Mouse (Mus musculus): ENCODE measurements at regions not wholly inside any gene's neighbourhood (a gene's known extent, or its start where the extent isn't known, plus 50 kb on each side); places are given as distances from the start of the nearest gene placed in this dataset.

DNA sequence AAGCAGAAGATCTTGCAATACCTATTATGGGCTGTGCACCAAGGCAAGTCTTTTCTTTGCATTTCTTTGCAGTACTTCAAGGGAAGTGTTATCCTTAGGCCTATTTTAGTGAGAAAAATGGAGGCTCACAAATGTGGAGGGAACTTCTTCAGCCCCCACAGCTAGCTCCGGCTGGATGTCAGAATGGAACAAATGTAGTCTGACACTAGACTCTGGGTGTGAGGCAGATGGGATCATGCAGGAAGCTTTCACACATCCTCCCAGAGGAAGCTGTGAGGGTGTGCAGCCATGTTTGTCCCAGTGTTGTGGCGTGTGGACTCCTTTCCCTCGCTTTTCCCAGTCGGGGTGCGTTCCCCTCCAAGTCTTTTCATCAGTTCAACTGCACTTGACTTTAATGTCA is 268.0 kb downstream of the Gm11011 start:
- DNase-seq: no peak

GRCm38 (mm10) chr2:169314396-169314930 is 273.1 kb downstream of the Gm11011 start:
- DNase-seq: no peak

DNA sequence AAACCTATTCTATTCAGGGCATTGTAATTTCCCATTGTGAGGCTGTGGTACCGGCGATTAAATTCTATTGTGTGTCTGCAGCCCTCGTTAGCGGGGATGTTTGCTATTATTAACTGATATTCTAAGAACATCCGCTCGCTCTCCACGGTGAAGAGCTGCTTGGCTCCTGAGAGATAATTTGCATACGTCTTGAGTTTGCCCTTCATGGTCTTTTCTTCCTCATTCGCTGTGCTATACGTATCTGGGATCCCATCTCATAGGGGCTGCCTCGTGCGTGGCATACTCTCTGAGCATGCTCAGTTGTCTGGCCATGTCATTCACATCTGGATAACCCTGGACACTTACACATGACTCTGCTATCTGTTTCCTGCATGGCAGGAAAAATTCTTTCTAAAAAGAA is 275.7 kb downstream of the Gm11011 start:
- DNase-seq: no peak

- DNase-seq: no peak
These were observed 276.2 kb downstream of the Gm11011 start for GRCm38 (mm10) chr2:169311356-169311755.

DNA sequence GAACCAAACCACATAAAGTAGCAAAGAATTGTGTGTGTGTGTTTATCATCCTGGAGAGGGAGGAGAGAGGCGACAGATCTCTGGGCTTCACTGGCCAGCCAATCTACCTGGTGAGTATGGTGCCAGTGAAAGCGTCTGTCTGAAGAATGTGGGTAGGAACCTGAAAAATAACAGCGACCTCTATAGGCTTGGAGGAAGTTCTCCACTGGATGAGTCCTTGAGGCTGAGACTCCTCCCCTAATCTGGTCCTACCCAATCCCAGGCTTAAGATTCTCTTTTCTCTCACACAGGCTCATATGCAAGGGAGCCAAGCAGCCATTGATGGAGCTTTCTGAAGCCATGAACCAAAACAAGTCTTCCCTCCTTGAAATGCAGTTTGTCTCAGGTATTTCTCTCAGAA is 283.2 kb downstream of the Gm11011 start:
- no peak for DNase-seq

- no peak for DNase-seq
These were observed 286.6 kb downstream of the Gm11011 start for GRCm38 (mm10) chr2:169300966-169301365.

- DNase-seq: peak; percentile 46
These were observed 287.1 kb downstream of the Gm11011 start for GRCm38 (mm10) chr2:169300411-169300810.

DNA sequence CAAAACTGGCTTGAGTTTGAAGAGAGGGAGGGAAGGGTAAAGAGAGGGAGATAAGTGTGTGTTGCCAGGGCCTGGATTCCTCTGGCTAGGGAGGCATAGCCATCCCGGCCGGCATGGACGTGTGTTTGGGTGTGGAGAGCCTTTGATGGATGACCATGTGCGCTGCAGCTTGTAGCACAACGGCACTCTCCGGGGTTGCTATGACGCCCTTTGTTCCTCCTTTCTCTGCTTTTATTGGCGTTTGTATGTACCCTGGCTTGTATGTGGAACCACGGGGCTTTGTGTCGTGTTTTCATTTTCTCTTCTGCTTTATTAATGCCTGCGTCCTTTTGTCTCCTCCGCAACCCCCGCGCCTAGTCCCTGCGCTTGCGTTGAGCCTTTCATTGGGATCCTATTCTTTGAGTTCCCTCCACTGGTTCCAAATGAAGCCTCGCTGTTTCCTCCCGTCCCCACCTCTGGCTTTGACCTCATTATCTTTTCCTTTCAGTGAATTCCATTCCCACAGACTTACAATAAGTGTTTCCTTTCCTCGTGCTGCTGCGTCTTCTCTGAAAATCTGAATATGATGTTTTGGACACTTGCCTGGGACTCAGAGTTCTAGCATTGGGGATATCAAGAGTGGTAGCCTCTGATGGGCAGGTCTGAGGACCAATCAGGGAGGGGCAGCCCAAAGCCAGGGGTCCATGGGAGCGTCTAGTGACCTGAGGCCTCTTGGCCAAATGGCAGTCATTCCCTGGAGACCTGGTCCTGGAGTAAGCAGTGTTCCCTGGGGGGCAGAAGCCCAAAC is 289.5 kb downstream of the Gm11011 start:
- DNase-seq: peak; percentile 35

DNA sequence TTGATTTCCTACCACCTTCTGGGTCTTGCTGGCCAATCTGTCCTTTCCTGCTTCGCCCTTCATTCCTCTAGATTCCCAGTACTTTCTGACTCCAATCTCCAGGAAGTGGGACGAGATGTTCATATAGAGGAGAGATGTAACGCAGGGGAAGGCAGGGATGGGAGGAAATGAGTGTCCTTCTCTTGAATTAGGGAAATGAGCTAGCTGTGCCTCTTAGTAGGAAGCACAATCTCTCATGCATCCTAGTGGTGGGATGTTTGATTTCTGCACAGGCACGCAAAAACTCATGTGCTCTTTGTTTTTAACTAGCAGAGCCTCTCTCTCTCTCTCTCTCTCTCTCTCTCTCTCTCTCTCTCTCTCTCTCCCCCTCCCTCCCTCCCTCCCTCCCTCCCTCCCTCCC is 290.3 kb downstream of the Gm11011 start:
- DNase-seq: no peak

- no peak for DNase-seq
These were observed 294.2 kb downstream of the Gm11011 start for GRCm38 (mm10) chr2:169293351-169293750.

- no peak for DNase-seq
These were observed 298.5 kb downstream of the Gm11011 start for GRCm38 (mm10) chr2:169288891-169289605.

DNA sequence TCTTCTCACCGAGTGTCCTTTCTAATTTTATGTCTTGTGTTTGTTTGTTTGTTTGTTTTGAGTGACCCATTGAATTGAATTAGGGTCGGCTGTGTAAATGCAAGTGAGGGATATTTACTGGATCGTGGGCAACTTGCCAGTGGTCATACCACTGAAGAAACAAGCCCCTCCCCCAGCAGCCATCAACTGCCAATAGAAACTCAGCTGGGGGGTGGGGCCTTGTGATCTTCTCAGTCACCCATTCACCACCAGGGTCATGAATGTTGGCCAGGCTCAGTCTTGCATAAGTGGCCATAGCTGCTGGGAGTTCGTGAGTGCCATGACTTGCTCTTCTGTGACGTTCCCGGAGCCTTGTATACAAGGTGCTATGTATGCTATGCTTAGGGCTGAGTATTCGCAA is 300.8 kb downstream of the Gm11011 start:
- no peak for DNase-seq

- no peak for DNase-seq
These were observed 304.9 kb downstream of the Gm11011 start for GRCm38 (mm10) chr2:169282508-169283117.

DNA sequence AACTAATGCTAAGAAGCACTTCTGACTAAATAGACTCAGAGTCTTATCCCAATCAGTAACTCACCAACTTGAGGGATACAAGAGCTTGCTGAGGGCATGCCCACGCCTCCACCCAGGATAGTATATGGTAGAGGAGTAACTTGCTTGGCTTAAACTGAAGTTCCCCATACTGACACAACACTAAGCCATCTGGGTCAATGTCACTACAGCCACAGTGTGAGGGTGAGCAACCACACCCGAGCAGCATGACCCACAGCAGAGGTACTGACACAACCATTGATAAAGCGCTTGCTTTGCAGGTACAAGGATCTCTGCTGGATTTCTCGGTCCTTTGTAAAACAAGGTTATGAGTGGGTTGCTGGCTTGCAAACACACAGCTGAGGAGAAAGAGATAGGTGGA is 312.2 kb downstream of the Gm11011 start:
- DNase-seq: no peak

- DNase-seq: no peak
These were observed 313.4 kb downstream of the Gm11011 start for GRCm38 (mm10) chr2:169274101-169274500.

GRCm38 (mm10) chr2:169272622-169273021 is 314.9 kb downstream of the Gm11011 start:
- no peak for DNase-seq

- no peak for DNase-seq
These were observed 315.5 kb downstream of the Gm11011 start for GRCm38 (mm10) chr2:169272018-169272417.

DNA sequence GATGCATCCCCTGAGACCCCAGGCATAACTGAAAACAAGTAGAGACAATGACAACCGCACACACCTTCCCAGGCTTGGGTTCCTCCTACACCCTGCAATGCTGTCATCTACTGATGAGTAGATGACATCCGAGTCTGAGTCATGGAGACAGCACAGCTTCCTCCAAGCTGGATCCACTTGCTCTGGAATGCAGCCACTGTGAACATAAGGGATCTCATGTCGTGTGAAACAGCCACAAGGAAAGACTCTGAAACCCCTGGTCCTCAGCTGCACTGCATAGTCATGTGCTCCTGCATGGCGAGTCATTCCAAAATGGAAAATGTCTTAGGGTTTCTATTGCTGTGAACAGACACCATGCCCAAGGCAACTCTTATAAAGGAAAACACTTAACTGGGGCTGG is 305.2 kb upstream of the Zfp64 start:
- DNase-seq: no peak

DNA sequence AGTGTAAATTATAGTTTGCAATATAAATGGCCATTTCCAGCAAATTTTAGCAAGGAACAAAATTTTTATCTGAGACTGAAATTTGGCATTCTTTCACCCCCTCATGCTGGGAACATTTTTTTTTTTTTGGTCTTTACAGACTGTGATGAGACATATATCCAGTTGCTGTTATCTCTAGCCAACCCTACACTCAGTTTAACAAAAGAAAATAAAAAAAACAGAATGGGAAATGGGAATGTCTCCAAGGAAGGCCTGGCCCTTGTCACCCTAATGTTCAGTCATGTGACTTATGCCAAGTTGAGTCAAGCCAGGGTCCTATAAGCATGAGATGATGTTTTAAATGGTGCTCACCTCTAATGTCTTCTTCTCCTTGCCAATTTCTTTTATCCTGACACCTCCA is 289.2 kb upstream of the Zfp64 start:
- DNase-seq: no peak

- DNase-seq: no peak
These were observed 288.6 kb upstream of the Zfp64 start for GRCm38 (mm10) chr2:169243981-169244380.

GRCm38 (mm10) chr2:169237856-169238255 is 282.5 kb upstream of the Zfp64 start:
- no peak for DNase-seq

DNA sequence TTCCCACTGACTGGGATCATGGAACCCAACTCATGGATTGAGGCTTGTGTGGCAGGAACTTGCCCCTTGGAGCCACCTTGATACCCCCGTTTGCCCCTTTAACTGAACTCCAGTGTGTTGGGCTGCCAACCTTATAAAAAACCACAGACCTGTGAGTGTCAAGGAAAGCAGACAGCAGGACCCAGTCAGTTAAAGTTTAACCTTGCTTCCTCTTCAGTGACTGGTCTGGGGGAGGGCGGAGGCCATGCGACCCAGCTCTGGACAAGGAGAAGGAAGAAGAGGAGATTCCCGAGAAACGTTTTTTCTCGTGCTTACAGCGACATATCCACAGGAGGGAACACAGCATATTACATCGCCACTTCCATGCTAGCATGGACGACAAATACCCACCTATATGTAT is 281.9 kb upstream of the Zfp64 start:
- DNase-seq: no peak

DNA sequence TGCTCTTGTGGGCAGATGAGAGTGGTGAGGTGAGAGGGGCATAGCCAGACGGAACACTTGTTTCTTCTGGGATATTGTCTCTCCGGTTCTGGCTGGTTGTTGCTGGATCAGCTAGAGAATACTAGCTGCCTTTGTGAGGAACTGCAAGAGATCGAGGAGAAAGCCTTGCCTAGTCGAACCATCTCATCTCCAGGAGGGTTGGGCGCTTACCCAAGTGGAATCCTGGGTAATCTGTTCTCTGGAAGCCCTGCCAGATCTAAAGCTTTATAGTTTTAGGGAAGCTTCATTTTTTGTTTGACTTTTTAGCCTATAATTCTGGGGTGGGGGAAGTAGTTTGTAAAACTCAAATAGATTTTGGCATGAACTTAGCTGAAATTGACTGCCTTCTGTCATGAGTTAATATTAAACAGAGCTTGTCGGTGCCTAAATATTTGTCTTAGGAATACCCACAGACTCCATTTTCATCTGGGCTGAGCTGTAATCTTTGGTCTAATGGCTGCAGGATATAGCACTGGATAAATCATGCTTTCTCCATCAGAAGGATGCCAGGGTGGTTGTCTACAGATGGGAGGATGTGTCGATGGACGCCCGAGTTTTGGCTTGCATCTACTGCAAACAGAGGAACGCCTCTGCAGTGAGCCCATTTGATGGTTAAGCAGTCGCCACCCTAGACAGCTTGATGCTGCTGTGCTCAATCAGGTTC is 279.1 kb upstream of the Zfp64 start:
- DNase-seq: no peak
